Mouse (Mus musculus): ENCODE measurements at regions not wholly inside any gene's neighbourhood (a gene's known extent, or its start where the extent isn't known, plus 50 kb on each side); places are given as distances from the start of the nearest gene placed in this dataset.

DNA sequence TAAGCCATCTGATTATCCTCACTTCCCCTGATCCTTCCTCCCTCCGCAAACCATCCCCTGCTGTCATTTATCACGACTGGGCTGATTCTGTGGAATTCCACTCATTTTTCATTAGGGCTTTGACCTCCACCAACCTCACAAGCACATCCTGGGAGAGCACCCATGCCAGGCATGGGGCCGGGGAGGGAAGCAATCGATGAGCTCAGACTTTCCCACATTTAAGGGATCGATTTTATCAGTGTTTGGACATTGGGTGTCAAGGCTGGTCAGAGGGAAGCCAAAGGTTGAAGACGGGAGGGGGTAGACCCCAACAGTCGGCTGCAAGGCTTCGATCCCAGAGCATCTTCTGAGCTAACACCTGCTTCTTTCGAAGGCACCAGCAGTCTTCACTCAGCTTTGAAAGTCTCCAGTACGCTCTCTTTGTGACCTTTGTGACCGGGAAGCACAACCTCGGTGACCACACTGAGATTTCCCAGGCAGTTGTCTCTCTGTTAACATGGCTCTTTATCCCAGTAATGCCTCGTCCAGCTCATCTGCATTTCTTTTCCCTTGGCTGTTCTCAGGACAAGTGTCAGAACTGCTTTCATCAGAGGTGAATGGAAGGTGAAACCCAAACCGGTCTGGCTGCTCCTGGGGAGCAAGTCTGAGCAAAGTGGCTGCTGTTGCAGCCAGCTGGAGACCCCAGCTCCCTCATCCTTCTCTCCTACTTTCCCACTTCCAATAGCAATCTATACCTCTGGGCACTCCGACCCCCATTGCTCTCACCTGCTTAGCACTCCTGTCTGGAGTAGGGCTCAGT is 53.7 kb upstream of the Sox9 start:
- peak; percentile 25 to 53 for DNase-seq (ENCODE audit: low spot score in 2 of 2)
